Mouse (Mus musculus) embryonic stem cell, embryonic (primary cell): ENCODE measurements around the gene Cdk6.
"Not testable (repeated sequence)": the region's sequence is repeated elsewhere in the genome, so short reads cannot be mapped to it uniquely, and the experiment has no call there.

Experiments
- CTCF ChIA-PET, 4 experiments: fragments of 300-600 bp in 2 of 4; fragments of 350-600 bp in 2 of 4; sonication (Branson Sonifier 250); formaldehyde crosslinking; loops; one replicate each; lab custom pipeline; 2022; ENCODE audit warnings: inconsistent platforms in 2 of 4; lab: Charles Lee
- POLR2A ChIA-PET, 4 experiments: fragments of 300-600 bp in 2 of 4; fragments of 350-600 bp in 2 of 4; sonication (Branson Sonifier 250); formaldehyde crosslinking; loops; one replicate each; lab custom pipeline; 2022; ENCODE audit warnings: antibody characterized with exemption in 4 of 4, inconsistent platforms in 1 of 4; lab: Charles Lee

Gene Cdk6

GRCm38 (mm10) chr5:3341931-3342770 is 866 bp downstream of the Cdk6 start:
- ChIA-PET POLR2A (interaction anchor here in 3 of 4 experiments (1.0 to 3.4 kb wide), 18 partner anchors 9 to 173 kb away, joined by 3 to 17 read pairs (median 5); no protein-coding TSS in a partner anchor), CTCF (interaction anchor here in 2 of 4 experiments (0.6 to 1.0 kb wide), 2 partner anchors 138 to 254 kb away, joined by 3 to 4 read pairs; partner anchors contain the start of genes Pex1 (in 1 of the 2) and Rbm48 (in 1 of the 2))

- CTCF ChIA-PET, result interaction anchor here in 1 of 4 experiments (1.0 kb wide), 1 partner anchor 253 kb away, joined by 4 read pairs; the partner anchor contains the start of genes Pex1 and Rbm48
- POLR2A ChIA-PET, result interaction anchor here in 3 of 4 experiments (0.5 to 3.4 kb wide), 24 partner anchors 8 to 1562 kb away, joined by 3 to 17 read pairs (median 4); partner anchors contain the start of genes Pex1 (in 2 of the 3), Rbm48 (in 2 of the 3), Ankib1 (in 1 of the 3) and Krit1 (in 1 of the 3)
These were observed 1.7 kb downstream of the Cdk6 start for GRCm38 (mm10) chr5:3342771-3343565.

GRCm38 (mm10) chr5:3343566-3344080 is 2.3 kb downstream of the Cdk6 start:
- POLR2A ChIA-PET, result interaction anchor here in 3 of 4 experiments (0.5 to 3.4 kb wide), 22 partner anchors 8 to 1562 kb away, joined by 3 to 15 read pairs (median 4); partner anchors contain the start of genes Pex1 (in 2 of the 3), Rbm48 (in 2 of the 3), Ankib1 (in 1 of the 3) and Krit1 (in 1 of the 3)
- CTCF ChIA-PET, result interaction anchor here in 1 of 4 experiments (1.0 kb wide), 1 partner anchor 253 kb away, joined by 4 read pairs; the partner anchor contains the start of genes Pex1 and Rbm48

GRCm38 (mm10) chr5:3344081-3344631 is 2.9 kb downstream of the Cdk6 start:
- ChIA-PET CTCF (no interaction called here), POLR2A (interaction anchor here in 3 of 4 experiments (0.7 to 3.4 kb wide), 13 partner anchors 11 to 252 kb away, joined by 3 to 15 read pairs (median 6); partner anchors contain the start of genes Pex1 (in 1 of the 3) and Rbm48 (in 1 of the 3))

GRCm38 (mm10) chr5:3345540-3345939 is 4.3 kb downstream of the Cdk6 start:
- CTCF ChIA-PET, result not testable (repeated sequence)
- POLR2A ChIA-PET, result interaction anchor here in 2 of 4 experiments (0.9 to 3.1 kb wide), 8 partner anchors 9 to 251 kb away, joined by 3 to 9 read pairs (median 5); partner anchors contain the start of genes Pex1 (in 1 of the 2) and Rbm48 (in 1 of the 2)

- CTCF ChIA-PET, result not testable (repeated sequence)
- POLR2A ChIA-PET, result interaction anchor here in 1 of 4 experiments (1.2 kb wide), 1 partner anchor 37 kb away, joined by 3 read pairs; no protein-coding TSS in a partner anchor
These were observed 8.1 kb downstream of the Cdk6 start for GRCm38 (mm10) chr5:3349393-3349792.

- CTCF ChIA-PET, result not testable (repeated sequence)
- POLR2A ChIA-PET, result interaction anchor here in 1 of 4 experiments (0.9 to 1.3 kb wide), 2 partner anchors 9 to 48 kb away, joined by 4 to 7 read pairs; partner anchors contain the start of gene Cdk6
These were observed 10.6 kb downstream of the Cdk6 start for GRCm38 (mm10) chr5:3351836-3352235.

GRCm38 (mm10) chr5:3352314-3352713 is 11.0 kb downstream of the Cdk6 start:
- POLR2A ChIA-PET, result interaction anchor here in 2 of 4 experiments (0.6 to 1.3 kb wide), 3 partner anchors 44 to 243 kb away, joined by 3 to 4 read pairs (median 4); no protein-coding TSS in a partner anchor
- CTCF ChIA-PET, result no interaction called here

GRCm38 (mm10) chr5:3352827-3353226 is 11.5 kb downstream of the Cdk6 start:
- ChIA-PET CTCF (no interaction called here), POLR2A (interaction anchor here in 2 of 4 experiments (0.6 to 1.3 kb wide), 4 partner anchors 43 to 243 kb away, joined by 3 to 4 read pairs (median 4); no protein-coding TSS in a partner anchor)

- CTCF ChIA-PET, result no interaction called here
- POLR2A ChIA-PET, result interaction anchor here in 3 of 4 experiments (1.1 to 3.3 kb wide), 6 partner anchors 10 to 32 kb away, joined by 3 to 12 read pairs (median 7); no protein-coding TSS in a partner anchor
These were observed 13.0 kb downstream of the Cdk6 start for GRCm38 (mm10) chr5:3354307-3354706.

GRCm38 (mm10) chr5:3355032-3355536 is 13.8 kb downstream of the Cdk6 start:
- CTCF ChIA-PET, result no interaction called here
- POLR2A ChIA-PET, result interaction anchor here in 3 of 4 experiments (0.7 to 3.3 kb wide), 12 partner anchors 8 to 32 kb away, joined by 3 to 12 read pairs (median 6); no protein-coding TSS in a partner anchor

GRCm38 (mm10) chr5:3355560-3356260 is 14.4 kb downstream of the Cdk6 start:
- ChIA-PET CTCF (interaction anchor here in 1 of 4 experiments (0.6 kb wide), 1 partner anchor 85 kb away, joined by 5 read pairs; no protein-coding TSS in a partner anchor), POLR2A (interaction anchor here in 2 of 4 experiments (0.7 to 3.3 kb wide), 12 partner anchors 9 to 188 kb away, joined by 3 to 12 read pairs (median 6); partner anchors contain the start of gene Fam133b (in 1 of the 2))

GRCm38 (mm10) chr5:3356261-3356778 is 15.0 kb downstream of the Cdk6 start:
- CTCF ChIA-PET, result interaction anchor here in 1 of 4 experiments (0.6 kb wide), 2 partner anchors 85 to 291 kb away, joined by 3 to 5 read pairs; no protein-coding TSS in a partner anchor
- POLR2A ChIA-PET, result interaction anchor here in 2 of 4 experiments (1.0 to 3.3 kb wide), 8 partner anchors 8 to 187 kb away, joined by 3 to 12 read pairs (median 6); partner anchors contain the start of gene Fam133b (in 1 of the 2)

GRCm38 (mm10) chr5:3357496-3357895 is 16.2 kb downstream of the Cdk6 start:
- ChIA-PET CTCF (no interaction called here), POLR2A (interaction anchor here in 1 of 4 experiments (1.1 to 3.3 kb wide), 3 partner anchors 9 to 29 kb away, joined by 3 to 12 read pairs (median 3); no protein-coding TSS in a partner anchor)

- POLR2A ChIA-PET, result interaction anchor here in 1 of 4 experiments (0.8 to 1.7 kb wide), 6 partner anchors 9 to 185 kb away, joined by 3 to 6 read pairs (median 4); partner anchors contain the start of gene Fam133b
- CTCF ChIA-PET, result no interaction called here
These were observed 17.6 kb downstream of the Cdk6 start for GRCm38 (mm10) chr5:3358687-3359520.
